Mouse (Mus musculus) MEL (cell line): ENCODE measurements at regions not wholly inside any gene's neighbourhood (a gene's known extent, or its start where the extent isn't known, plus 50 kb on each side); places are given as distances from the start of the nearest gene placed in this dataset.

Experiments
- DNase-seq: peaks from one replicate; pipeline ENCODE4 v3.0.0; 2011; ENCODE audit warnings: low read depth, low spot score
- H3K27ac ChIP-seq: 2 replicates; pipeline ENCODE4 v1.5.1; 2012; ENCODE audit warnings: low read depth, mild to moderate bottlenecking, control low read depth, low read length, moderate library complexity; ENCODE audit not compliant: control insufficient read depth
- H3K27me3 ChIP-seq, 2 experiments: fragments of 150-350 bp in 1 of 2; sonication (generic) in 1 of 2; 2 replicates each; pipeline ENCODE4 v1.6.1; 2012; ENCODE audit warnings: low read length in 2 of 2, mild to moderate bottlenecking in 2 of 2, improper control_type of control experiment in 1 of 2, moderate library complexity in 1 of 2; ENCODE audit not compliant: insufficient read depth in 2 of 2, control insufficient read depth in 1 of 2
- H3K36me3 ChIP-seq, 2 experiments: 2 replicates each; pipeline ENCODE4 v1.6.1; 2012 to 2014; ENCODE audit warnings: low read length in 2 of 2, improper control_type of control experiment in 1 of 2, inconsistent platforms in 1 of 2, mild to moderate bottlenecking in 1 of 2; ENCODE audit not compliant: insufficient read depth in 2 of 2, control insufficient read depth in 1 of 2
- H3K4me1 ChIP-seq, 2 experiments: fragments of 150-350 bp in 1 of 2; sonication (generic) in 1 of 2; 2 replicates each; pipeline ENCODE4 v1.6.1; 2012; ENCODE audit warnings: low read length in 2 of 2, improper control_type of control experiment in 1 of 2, mild to moderate bottlenecking in 1 of 2; ENCODE audit not compliant: insufficient read depth in 2 of 2, control insufficient read depth in 1 of 2
- H3K4me3 ChIP-seq, 2 experiments: fragments of 150-350 bp in 1 of 2; sonication (generic) in 1 of 2; 2 replicates each; pipeline ENCODE4 v1.5.1; 2012; ENCODE audit warnings: low read depth in 2 of 2, low read length in 2 of 2, mild to moderate bottlenecking in 2 of 2, moderate library complexity in 2 of 2, control low read depth in 1 of 2, improper control_type of control experiment in 1 of 2; ENCODE audit not compliant: control insufficient read depth in 1 of 2, insufficient read depth in 1 of 2
- H3K79me2 ChIP-seq: 2 replicates; pipeline ENCODE4 v1.6.1; 2012; ENCODE audit warnings: mild to moderate bottlenecking, low read length, moderate library complexity; ENCODE audit not compliant: control insufficient read depth, poor library complexity, insufficient read depth
- H3K9ac ChIP-seq: 2 replicates; pipeline ENCODE4 v1.6.1; 2012; ENCODE audit warnings: low read depth, mild to moderate bottlenecking, control low read depth, low read length, moderate library complexity; ENCODE audit not compliant: control insufficient read depth, poor library complexity, severe bottlenecking
- H3K9me3 ChIP-seq: fragments of 150-350 bp; sonication (generic); replicated peaks from 2 replicates; pipeline ENCODE4 v1.6.1; 2012; ENCODE audit warnings: mild to moderate bottlenecking, low read length, improper control_type of control experiment, moderate library complexity; ENCODE audit not compliant: insufficient read depth
- BHLHE40 ChIP-seq: IDR thresholded peaks from 2 replicates; pipeline ENCODE4 v1.6.1; 2012; ENCODE audit warnings: low read depth, mild to moderate bottlenecking, inconsistent platforms, low read length, improper control_type of control experiment, borderline replicate concordance
- CTCF ChIP-seq, 3 experiments: IDR thresholded peaks in 2 of 3; conservative IDR thresholded peaks in 1 of 3; 2 replicates each; pipeline ENCODE4 v1.5.1; 2011 to 2012; ENCODE audit warnings: low read length in 3 of 3, low read depth in 2 of 3, mild to moderate bottlenecking in 2 of 3, improper control_type of control experiment in 1 of 3, inconsistent platforms in 1 of 3, mixed read lengths in 1 of 3, moderate library complexity in 1 of 3; ENCODE audit not compliant: control insufficient read depth in 1 of 3, insufficient read depth in 1 of 3, poor library complexity in 1 of 3, severe bottlenecking in 1 of 3
- E2F4 ChIP-seq: IDR thresholded peaks from 2 replicates; pipeline ENCODE4 v1.6.1; 2011; ENCODE audit warnings: low read depth, low read length, improper control_type of control experiment, borderline replicate concordance
- ELF1 ChIP-seq: IDR thresholded peaks from 2 replicates; pipeline ENCODE4 v1.6.1; 2014; ENCODE audit warnings: low read depth, mild to moderate bottlenecking, inconsistent platforms, low read length, improper control_type of control experiment, moderate library complexity
- ETS1 ChIP-seq: IDR thresholded peaks from 2 replicates; pipeline ENCODE4 v1.6.1; 2012; ENCODE audit warnings: low read depth, mild to moderate bottlenecking, inconsistent platforms, low read length, improper control_type of control experiment, moderate library complexity
- JUND ChIP-seq: IDR thresholded peaks from 2 replicates; pipeline ENCODE4 v1.6.1; 2011; ENCODE audit warnings: low read depth, mild to moderate bottlenecking, improper control_type of control experiment, low read length
- KAT2A ChIP-seq: conservative IDR thresholded peaks from 2 replicates; pipeline ENCODE4 v1.6.1; 2012; ENCODE audit warnings: low read depth, low read length, improper control_type of control experiment, inconsistent platforms
- MAZ ChIP-seq: IDR thresholded peaks from 2 replicates; pipeline ENCODE4 v1.6.1; 2012; ENCODE audit warnings: low read depth, mild to moderate bottlenecking, inconsistent platforms, low read length, improper control_type of control experiment
- MXI1 ChIP-seq: IDR thresholded peaks from 2 replicates; pipeline ENCODE4 v1.6.1; 2011; ENCODE audit warnings: mild to moderate bottlenecking, low read depth, low read length, improper control_type of control experiment
- NELFE ChIP-seq: IDR thresholded peaks from 2 replicates; pipeline ENCODE4 v1.6.1; 2011; ENCODE audit warnings: low read depth, low read length, improper control_type of control experiment
- POLR2AphosphoS2 ChIP-seq: IDR thresholded peaks from 2 replicates; pipeline ENCODE4 v1.6.1; 2011; ENCODE audit warnings: low read length, improper control_type of control experiment
- RAD21 ChIP-seq: IDR thresholded peaks from 2 replicates; pipeline ENCODE4 v1.6.1; 2011; ENCODE audit warnings: mild to moderate bottlenecking, low read depth, low read length, improper control_type of control experiment
- RCOR1 ChIP-seq: IDR thresholded peaks from 2 replicates; pipeline ENCODE4 v1.6.1; 2012; ENCODE audit warnings: low read depth, mild to moderate bottlenecking, inconsistent platforms, low read length, improper control_type of control experiment
- SMC3 ChIP-seq: IDR thresholded peaks from 2 replicates; pipeline ENCODE4 v1.6.1; 2011; ENCODE audit warnings: low read depth, low read length, improper control_type of control experiment
- TAL1 ChIP-seq: IDR thresholded peaks from 2 replicates; pipeline ENCODE4 v1.6.1; 2012; ENCODE audit warnings: mild to moderate bottlenecking, inconsistent platforms, low read length, moderate library complexity, mixed read lengths
- TBP ChIP-seq: IDR thresholded peaks from 2 replicates; pipeline ENCODE4 v1.8.0; 2011; ENCODE audit warnings: low read depth, low read length, improper control_type of control experiment
- UBTF ChIP-seq: IDR thresholded peaks from 2 replicates; pipeline ENCODE4 v1.6.1; 2012; ENCODE audit warnings: low read depth, mild to moderate bottlenecking, inconsistent platforms, low read length, improper control_type of control experiment, moderate library complexity, borderline replicate concordance; ENCODE audit not compliant: insufficient read depth
- ZKSCAN1 ChIP-seq: IDR thresholded peaks from 2 replicates; pipeline ENCODE4 v1.6.1; 2012; ENCODE audit warnings: low read depth, mild to moderate bottlenecking, inconsistent platforms, low read length, improper control_type of control experiment, moderate library complexity
- ZMIZ1 ChIP-seq: IDR thresholded peaks from 2 replicates; pipeline ENCODE4 v1.6.1; 2012; ENCODE audit warnings: low read depth, mild to moderate bottlenecking, inconsistent platforms, low read length, improper control_type of control experiment, moderate library complexity
- ZNF384 ChIP-seq: IDR thresholded peaks from 2 replicates; pipeline ENCODE4 v1.6.1; 2012; ENCODE audit warnings: low read depth, mild to moderate bottlenecking, inconsistent platforms, low read length, improper control_type of control experiment

DNA sequence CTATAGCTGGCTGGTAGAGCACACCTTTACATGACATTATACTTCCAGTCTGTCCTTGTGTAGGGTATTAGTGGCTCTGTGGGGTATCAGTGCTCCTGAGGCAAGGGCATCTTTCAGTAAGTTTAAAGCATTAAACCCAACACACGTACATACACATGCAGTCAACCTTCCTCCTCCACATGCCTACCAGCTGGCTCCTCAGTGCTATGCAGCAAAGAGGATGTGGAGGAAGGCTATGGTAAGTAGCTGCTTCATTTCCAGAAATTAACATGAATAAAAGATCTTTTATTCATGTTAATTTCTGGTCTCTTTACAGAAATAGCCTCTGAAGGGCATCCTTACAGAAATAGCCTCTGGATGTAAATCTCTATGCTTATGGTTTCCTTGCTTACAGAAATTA is 140.1 kb upstream of the Zranb2 start:
- Histone ChIP-seq H3K36me3 (no peaks in the 10 kb centered on the region), H3K27me3 (no peaks in the 10 kb centered on the region), H3K9ac (no peak overlapping the region), H3K79me2 (no peaks in the 10 kb centered on the region), H3K4me3 (no peak overlapping the region), H3K9me3 (no peaks in the 10 kb centered on the region), H3K27ac (no peak overlapping the region), H3K4me1 (no peaks in the 10 kb centered on the region)
- DNase-seq = no peak
- TF ChIP-seq RAD21 = no peak
- no peak for TF ChIP-seq BHLHE40
- no peak for TF ChIP-seq TBP
- no peak for TF ChIP-seq ELF1
- no peak for TF ChIP-seq SMC3
- TF ChIP-seq CTCF (IDR thresholded peaks at IDR 0.05 in 2 of 3, conservative IDR thresholded peaks at IDR 0.05 in 1 of 3; ENCODE audit: control insufficient read depth in 1 of 3, insufficient read depth in 1 of 3, low read depth in 2 of 3, low read length in 3 of 3, poor library complexity in 1 of 3, severe bottlenecking in 1 of 3) = no peak
- TF ChIP-seq ZKSCAN1 = no peak
- no peak for TF ChIP-seq JUND
- no peak for TF ChIP-seq MXI1
- TF ChIP-seq ZMIZ1 = no peak
- TF ChIP-seq ZNF384 = no peak
- no peak for TF ChIP-seq MAZ
- no peak for TF ChIP-seq RCOR1
- no peak for TF ChIP-seq NELFE
- no peak for TF ChIP-seq POLR2AphosphoS2
- TF ChIP-seq KAT2A = no peak
- no peak for TF ChIP-seq TAL1
- TF ChIP-seq UBTF = no peak

DNA sequence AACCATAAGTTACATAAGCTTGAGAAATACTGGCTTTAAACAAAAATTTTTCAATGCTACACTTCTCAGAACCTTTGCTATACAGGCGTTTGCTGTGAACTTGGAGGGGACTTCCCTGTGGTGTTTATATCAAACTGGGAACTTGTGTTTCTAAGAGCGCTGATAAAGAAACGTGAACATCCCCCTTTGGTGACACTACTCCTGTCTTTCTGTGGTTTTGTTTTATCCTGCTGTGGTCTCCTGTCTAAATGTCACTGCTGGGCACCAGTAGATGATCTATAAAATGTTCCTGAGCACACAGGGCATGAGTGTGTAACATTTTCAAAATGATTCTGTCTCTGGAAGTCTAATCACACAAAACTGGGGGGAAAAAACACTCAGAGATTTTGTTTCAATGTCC is 134.1 kb upstream of the Zranb2 start:
- Histone ChIP-seq H3K79me2 (no peaks in the 10 kb centered on the region), H3K9ac (no peak overlapping the region), H3K4me3 (no peak overlapping the region), H3K27ac (no peak overlapping the region), H3K4me1 (no peaks in the 10 kb centered on the region), H3K27me3 (no peaks in the 10 kb centered on the region), H3K36me3 (no peaks in the 10 kb centered on the region)
- DNase-seq = no peak
- no peak for TF ChIP-seq ETS1
- TF ChIP-seq UBTF = no peak
- TF ChIP-seq MXI1 = no peak
- no peak for TF ChIP-seq ZMIZ1
- no peak for TF ChIP-seq MAZ
- TF ChIP-seq E2F4 = no peak
- TF ChIP-seq RAD21 = no peak
- TF ChIP-seq, all 39 proteins: peak for 0
- H3K9me3 ChIP-seq = no peaks in the 10 kb centered on the region
